Comparison of ENCODE assay signal across 8 mouse cellular contexts in the genomic region with DNA sequence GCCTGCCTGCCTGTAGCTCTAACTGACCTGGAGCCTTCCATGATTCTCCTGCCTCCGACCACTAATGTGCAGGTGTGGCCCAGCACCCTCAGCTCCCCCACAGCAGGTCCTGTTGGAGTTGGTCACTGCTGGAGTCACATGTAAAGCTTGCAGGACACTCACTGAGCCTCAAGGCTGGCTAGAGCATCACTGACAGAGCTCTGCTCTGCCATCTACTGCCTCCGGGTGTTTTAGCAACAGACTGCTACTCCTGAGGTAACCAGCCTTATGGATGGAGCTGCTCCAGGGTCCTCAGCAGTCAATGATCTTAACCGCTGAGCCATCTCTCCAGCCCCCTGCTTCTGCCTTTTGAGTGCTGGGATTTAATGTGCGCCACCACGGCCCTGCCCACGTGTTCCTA. TPM values are rescaled to one million over a fixed set of nuclear protein-coding genes. Genes with fewer than 3 reads are reported as not detected.
DNase-seq lines count a peak whose midpoint lies in the region; ATAC-seq and TF ChIP-seq lines count a peak whose summit lies in the region.
"Had no signal": no experiment of that assay in that cellular context is flagged by ENCODE, and none has a peak within 500 bp of the region (broad histone marks: within the 10 kb centered on the region; RNA-seq: fewer than 3 reads in every experiment).

No protein-coding gene starts in this region.

- no peak for TF ChIP-seq POLR2A in CH12.LX (IDR thresholded peaks at IDR 0.05; ENCODE audit: low read depth, low read length)

- H3K9me3 ChIP-seq in kidney, embryonic 14.5 days (ENCODE audit: control insufficient read depth, low read length) = no peaks in the 10 kb centered on the region
- no peaks in the 10 kb centered on the region for H3K9me3 ChIP-seq in kidney, embryonic 16.5 days (ENCODE audit: low read length)
- peaks cover 5% of the 10 kb centered on the region for H3K9me3 ChIP-seq in CH12.LX (replicated peaks; ENCODE audit: low read length)
- no peaks in the 10 kb centered on the region for H3K9me3 ChIP-seq in hindbrain, postnatal 0 days (ENCODE audit: low read length)
- H3K9me3 ChIP-seq: limb, embryonic 15.5 days had no signal

- in situ Hi-C loops in CH12.LX (cut with MboI; ENCODE audit: low pct_ligation_motif_present, low pct_unique_long_range_greater_than_20kb, low sequenced_read_pairs) = no loop called here

- no peak overlapping the region for H3K27ac ChIP-seq in kidney, embryonic 14.5 days (ENCODE audit: low read depth, low read length)
- no peak overlapping the region for H3K27ac ChIP-seq in kidney, embryonic 16.5 days (ENCODE audit: low read length)
- no peak overlapping the region for H3K27ac ChIP-seq in CH12.LX (ENCODE audit: insufficient read depth, low read depth)
- no peak overlapping the region for H3K27ac ChIP-seq in hindbrain, postnatal 0 days
- H3K27ac ChIP-seq: limb, embryonic 15.5 days had no signal

- peak; percentile 46 for TF ChIP-seq RAD21 in CH12.LX (IDR thresholded peaks at IDR 0.05; ENCODE audit: low read depth, low read length)

- H3K27me3 ChIP-seq in kidney, embryonic 14.5 days (ENCODE audit: control insufficient read depth, insufficient read depth, low read length) = no peaks in the 10 kb centered on the region
- H3K27me3 ChIP-seq in kidney, embryonic 16.5 days (ENCODE audit: insufficient read depth, low read length) = no peaks in the 10 kb centered on the region
- peaks cover 2% of the 10 kb centered on the region for H3K27me3 ChIP-seq in CH12.LX (replicated peaks)
- H3K27me3 ChIP-seq in hindbrain, postnatal 0 days (ENCODE audit: insufficient read depth, low read length) = no peaks in the 10 kb centered on the region
- H3K27me3 ChIP-seq: limb, embryonic 15.5 days had no signal

- 28% methylated on average over 6 of the region's 6 CpGs for WGBS in kidney, embryonic 14.5 days
- 35% methylated on average over 6 of the region's 6 CpGs for WGBS in kidney, embryonic 16.5 days
- 28% methylated on average over 6 of the region's 6 CpGs for WGBS in hindbrain, postnatal 0 days

- H3K36me3 ChIP-seq in kidney, embryonic 14.5 days (ENCODE audit: control insufficient read depth, insufficient read depth, low read length) = no peaks in the 10 kb centered on the region
- H3K36me3 ChIP-seq in kidney, embryonic 16.5 days (ENCODE audit: insufficient read depth, low read length) = no peaks in the 10 kb centered on the region
- H3K36me3 ChIP-seq in CH12.LX (replicated peaks in 1 of 2; ENCODE audit: control insufficient read depth in 1 of 2, insufficient read depth in 1 of 2, low read length in 1 of 2) = no peaks in the 10 kb centered on the region
- H3K36me3 ChIP-seq in hindbrain, postnatal 0 days (ENCODE audit: insufficient read depth, low read length) = no peaks in the 10 kb centered on the region
- H3K36me3 ChIP-seq: limb, embryonic 15.5 days had no signal

- no peak for DNase-seq in CH12.LX (ENCODE audit: extremely low read depth)
- DNase-seq in NIH3T3 (ENCODE audit: low read depth) = peak; percentile 53
- peak; percentile 64 for DNase-seq in hindbrain, postnatal 0 days (ENCODE audit: low spot score)
- no peak for DNase-seq in thymus, postnatal 36 days

- H3K4me3 ChIP-seq in kidney, embryonic 14.5 days (ENCODE audit: low read length) = no peak overlapping the region
- no peak overlapping the region for H3K4me3 ChIP-seq in kidney, embryonic 16.5 days (ENCODE audit: low read length)
- H3K4me3 ChIP-seq in CH12.LX (replicated peaks in 1 of 3; ENCODE audit: low read depth in 2 of 3, low read length in 2 of 3, poor library complexity in 1 of 3) = no peak overlapping the region
- H3K4me3 ChIP-seq in hindbrain, postnatal 0 days (ENCODE audit: low read length) = no peak overlapping the region
- H3K4me3 ChIP-seq: limb, embryonic 15.5 days had no signal

- no peaks in the 10 kb centered on the region for H3K79me2 ChIP-seq in CH12.LX (replicated peaks; ENCODE audit: control insufficient read depth, extremely low read depth, insufficient read depth, poor library complexity, severe bottlenecking)

- ATAC-seq in kidney, embryonic 14.5 days (ENCODE audit: low FRiP score, low TSS enrichment) = peak; percentile 30
- ATAC-seq in kidney, embryonic 16.5 days (ENCODE audit: low FRiP score, low TSS enrichment) = no peak
- peak; percentile 62; the same call in 1 of the 2 replicates for ATAC-seq in hindbrain, postnatal 0 days
- ATAC-seq in erythroid progenitor cell, adult 5-6 weeks (replicated peaks; ENCODE audit: low FRiP score, poor library complexity, severe bottlenecking) = no peak

- no peak overlapping the region for H3K4me2 ChIP-seq in kidney, embryonic 14.5 days (replicated peaks; ENCODE audit: low read depth, low read length)
- no peak overlapping the region for H3K4me2 ChIP-seq in kidney, embryonic 16.5 days (replicated peaks; ENCODE audit: low read depth, low read length)
- H3K4me2 ChIP-seq in CH12.LX (ENCODE audit: insufficient read depth, low read depth, poor library complexity, severe bottlenecking) = no peak overlapping the region
- H3K4me2 ChIP-seq in hindbrain, postnatal 0 days (ENCODE audit: low read depth, low read length) = no peak overlapping the region
- H3K4me2 ChIP-seq: limb, embryonic 15.5 days had no signal

- TF ChIP-seq EP300 in CH12.LX (IDR thresholded peaks at IDR 0.05; ENCODE audit: low read length) = no peak

- peaks cover 8% of the 10 kb centered on the region; the same call in 1 of the 2 replicates for H3K4me1 ChIP-seq in kidney, embryonic 14.5 days (ENCODE audit: control insufficient read depth, insufficient read depth, low read length)
- H3K4me1 ChIP-seq in kidney, embryonic 16.5 days (ENCODE audit: insufficient read depth, low read length) = peaks cover 13% of the 10 kb centered on the region
- peaks cover 16 to 26% of the 10 kb centered on the region in 2 experiments for H3K4me1 ChIP-seq in CH12.LX (ENCODE audit: control insufficient read depth in 1 of 2, insufficient read depth in 2 of 2)
- H3K4me1 ChIP-seq in hindbrain, postnatal 0 days (ENCODE audit: insufficient read depth, low read length) = 0 out of 2 replicates have a peak, but pooled peaks cover 3% of the 10 kb centered on the region

- dilution Hi-C loops in CH12.LX (cut with MboI; ENCODE audit: extremely low pct_ligation_motif_present, extremely low pct_unique_long_range_greater_than_20kb, low sequenced_read_pairs) = no loop called here

- peak in 1 of 2 experiments; percentile 59; a peak in 2 of 4 replicates for TF ChIP-seq CTCF in CH12.LX (conservative IDR thresholded peaks at IDR 0.05 in 1 of 2, IDR thresholded peaks at IDR 0.05 in 1 of 2; ENCODE audit: low read depth in 2 of 2, low read length in 2 of 2)
- TF ChIP-seq CTCF in hindbrain, postnatal 0 days (IDR thresholded peaks at IDR 0.05; ENCODE audit: low read depth) = peak; percentile 66

- no peak overlapping the region for H3K9ac ChIP-seq in kidney, embryonic 14.5 days (ENCODE audit: low read depth, low read length)
- no peak overlapping the region for H3K9ac ChIP-seq in kidney, embryonic 16.5 days (replicated peaks; ENCODE audit: low read length)
- no peak overlapping the region for H3K9ac ChIP-seq in CH12.LX (ENCODE audit: insufficient read depth, low read depth)
- no peak overlapping the region for H3K9ac ChIP-seq in hindbrain, postnatal 0 days (replicated peaks; ENCODE audit: low read length)
- H3K9ac ChIP-seq: limb, embryonic 15.5 days had no signal

TF ChIP-seq in CH12.LX, 34 proteins besides CTCF, POLR2A, EP300 and RAD21:
- peak; percentile 21; the same call in 1 of the 2 replicates for TF ChIP-seq MAX (IDR thresholded peaks at IDR 0.05; ENCODE audit: low read length)
- TF ChIP-seq SMC3 (IDR thresholded peaks at IDR 0.05; ENCODE audit: low read depth, low read length) = peak; percentile 54
- TF ChIP-seq TCF12 (IDR thresholded peaks at IDR 0.05; ENCODE audit: low read depth, low read length) = no peak
- no peak for TF ChIP-seq HCFC1 (IDR thresholded peaks at IDR 0.05; ENCODE audit: low read depth, low read length)
- no peak for TF ChIP-seq UBTF (IDR thresholded peaks at IDR 0.05; ENCODE audit: low read depth, low read length)

RNA-seq across cellular contexts. Expression of a gene that starts 8.4 kb away (rescaled TPM):
- polyA plus RNA-seq in kidney, embryonic 14.5 days (2014; fragmentation: Nextera tagmentation; extraction: Ambion mirVana) = 3.9 TPM in 2 replicates
- 3.1 and 3.5 TPM in 2 replicates for polyA plus RNA-seq in kidney, embryonic 16.5 days (2015; fragmentation: Nextera tagmentation; extraction: Ambion mirVana)
- total RNA-seq in CH12.LX (2012; rRNA removed) = 0.04 and 0.17 TPM in 2 replicates
- not detected in 2 replicates for total RNA-seq in CH12.LX (2014; rRNA removed)
- 2.3 and 4.2 TPM in 2 replicates for polyA plus RNA-seq in CH12.LX (2012; ENCODE audit: insufficient read length, low read depth)
- 9.4 and 9.5 TPM in 2 replicates for total RNA-seq in hindbrain, postnatal 0 days (2014; rRNA removed)
- 4.3 and 6.2 TPM in 2 replicates for polyA plus RNA-seq in hindbrain, postnatal 0 days (2015; fragmentation: Nextera tagmentation; extraction: Ambion mirVana)
- total RNA-seq in erythroid progenitor cell, adult 5-6 weeks (2015; ENCODE audit: low replicate concordance) = 87.9 and 89.7 TPM in 2 replicates
- 26.2 and 32.4 TPM in 2 replicates for total RNA-seq in erythroid progenitor cell, adult 5-6 weeks (2017; ENCODE audit: low replicate concordance)

RNA-seq across cellular contexts. Expression of a gene that starts 31.4 kb away (rescaled TPM):
- polyA plus RNA-seq in kidney, embryonic 14.5 days (2014; fragmentation: Nextera tagmentation; extraction: Ambion mirVana) = 81.5 and 88.8 TPM in 2 replicates
- polyA plus RNA-seq in kidney, embryonic 16.5 days (2015; fragmentation: Nextera tagmentation; extraction: Ambion mirVana) = 136 and 143 TPM in 2 replicates
- total RNA-seq in CH12.LX (2012; rRNA removed) (55.3 and 63.8 TPM in 2 replicates), CH12.LX (2014; rRNA removed) (79.3 and 85.9 TPM in 2 replicates)
- polyA plus RNA-seq in CH12.LX (2012; ENCODE audit: insufficient read length, low read depth) = 132 and 135 TPM in 2 replicates
- 28.0 and 30.9 TPM in 2 replicates for total RNA-seq in hindbrain, postnatal 0 days (2014; rRNA removed)
- polyA plus RNA-seq in hindbrain, postnatal 0 days (2015; fragmentation: Nextera tagmentation; extraction: Ambion mirVana) = 92.3 and 93.6 TPM in 2 replicates
- total RNA-seq in erythroid progenitor cell, adult 5-6 weeks (2015; ENCODE audit: low replicate concordance) = 9.0 and 12.6 TPM in 2 replicates
- total RNA-seq in erythroid progenitor cell, adult 5-6 weeks (2017; ENCODE audit: low replicate concordance) = 4.1 and 18.0 TPM in 2 replicates

RNA-seq across cellular contexts. Expression of a gene that starts 55.8 kb away (rescaled TPM):
- polyA plus RNA-seq in kidney, embryonic 14.5 days (2014; fragmentation: Nextera tagmentation; extraction: Ambion mirVana) = 0.14 and 0.49 TPM in 2 replicates
- 0.53 and 1.1 TPM in 2 replicates for polyA plus RNA-seq in kidney, embryonic 16.5 days (2015; fragmentation: Nextera tagmentation; extraction: Ambion mirVana)
- 1.1 and 3.2 TPM in 2 replicates for total RNA-seq in CH12.LX (2012; rRNA removed)
- 0.96 and 2.2 TPM in 2 replicates for total RNA-seq in CH12.LX (2014; rRNA removed)
- polyA plus RNA-seq in CH12.LX (2012; ENCODE audit: insufficient read length, low read depth) = 0.41 TPM in 1 of 2 replicates, not detected in the other
- 7.4 and 15.4 TPM in 2 replicates for total RNA-seq in hindbrain, postnatal 0 days (2014; rRNA removed)
- polyA plus RNA-seq in hindbrain, postnatal 0 days (2015; fragmentation: Nextera tagmentation; extraction: Ambion mirVana) = 6.2 and 7.9 TPM in 2 replicates
- not detected in 2 replicates for total RNA-seq in erythroid progenitor cell, adult 5-6 weeks (2015; ENCODE audit: low replicate concordance)
- total RNA-seq in erythroid progenitor cell, adult 5-6 weeks (2017; ENCODE audit: low replicate concordance) = not detected in 2 replicates

Comparison
In these comparisons a context has a peak if more than half of its experiments do, and no peak if none do; other contexts are left out.
1. ATAC-seq: peak in kidney, embryonic 14.5 days (single experiment) and hindbrain, postnatal 0 days (single experiment); none in kidney, embryonic 16.5 days (single experiment) and erythroid progenitor cell, adult 5-6 weeks (single experiment).
2. DNase-seq: peak in NIH3T3 (single experiment) and hindbrain, postnatal 0 days (single experiment); none in CH12.LX (single experiment) and thymus, postnatal 36 days (0 of 2).